Comparison of ENCODE assay signal across 9 mouse cellular contexts in genomic region chr16:23984183-23984582, GRCm38 (mm10). TPM values are rescaled to one million over a fixed set of nuclear protein-coding genes. Genes with fewer than 3 reads are reported as not detected.
DNase-seq lines count a peak whose midpoint lies in the region; ATAC-seq and TF ChIP-seq lines count a peak whose summit lies in the region.
"Had no signal": no experiment of that assay in that cellular context is flagged by ENCODE, and none has a peak within 500 bp of the region (broad histone marks: within the 10 kb centered on the region; RNA-seq: fewer than 3 reads in every experiment).

No protein-coding gene starts in this region.

- H3K9me3 ChIP-seq in heart, embryonic 11.5 days (replicated peaks; ENCODE audit: control insufficient read depth, low read length) = no peaks in the 10 kb centered on the region
- H3K9me3 ChIP-seq in kidney, embryonic 14.5 days (ENCODE audit: control insufficient read depth, low read length) = no peaks in the 10 kb centered on the region
- no peaks in the 10 kb centered on the region for H3K9me3 ChIP-seq in limb, embryonic 14.5 days (ENCODE audit: control insufficient read depth, low read length)
- H3K9me3 ChIP-seq in midbrain, embryonic 15.5 days = no peaks in the 10 kb centered on the region

- no peak for TF ChIP-seq POLR2A in bone marrow macrophage, adult 2 months (IDR thresholded peaks at IDR 0.05; ENCODE audit: borderline replicate concordance, low read depth, low read length)
- 0 out of 2 replicates have a peak, but pooled peaks have one; percentile 23 for TF ChIP-seq POLR2A in embryonic fibroblast, embryonic 13.5 days (IDR thresholded peaks at IDR 0.05; ENCODE audit: low read depth, low read length)
- no peak for TF ChIP-seq POLR2A in limb, embryonic 14.5 days (IDR thresholded peaks at IDR 0.05; ENCODE audit: borderline replicate concordance, extremely low read depth, insufficient read depth, insufficient read length)

- ATAC-seq in heart, embryonic 11.5 days (replicated peaks; ENCODE audit: insufficient number of reproducible peaks, low FRiP score, low TSS enrichment) = 0 out of 2 replicates have a peak, but pooled peaks have one; percentile 49
- ATAC-seq in kidney, embryonic 14.5 days (ENCODE audit: low FRiP score, low TSS enrichment) = peak; percentile 46
- peak; percentile 21 for ATAC-seq in limb, embryonic 14.5 days (ENCODE audit: low FRiP score, low read depth)
- peak; percentile 59 for ATAC-seq in midbrain, embryonic 15.5 days (replicated peaks)

- H3K4me2 ChIP-seq in heart, embryonic 11.5 days = peak overlapping the region; percentile 71
- peak overlapping the region; percentile 93 for H3K4me2 ChIP-seq in kidney, embryonic 14.5 days (replicated peaks; ENCODE audit: low read depth, low read length)
- peak overlapping the region; percentile 97 for H3K4me2 ChIP-seq in limb, embryonic 14.5 days (replicated peaks; ENCODE audit: low read depth, low read length, severe bottlenecking)
- peak overlapping the region; percentile 82 for H3K4me2 ChIP-seq in midbrain, embryonic 15.5 days

- peak; percentile 67 for DNase-seq in 3134 (ENCODE audit: extremely low read depth, insufficient read length, low spot score)
- peak; percentile 92 for DNase-seq in limb, embryonic 14.5 days (ENCODE audit: low spot score)
- DNase-seq in spleen, adult 12 weeks (ENCODE audit: low spot score) = peak; percentile 74

- WGBS in heart, embryonic 11.5 days (ENCODE audit: insufficient replicate concordance) = 1% methylated on average over 22 of the region's 22 CpGs
- under 1% methylated on average over 22 of the region's 22 CpGs for WGBS in kidney, embryonic 14.5 days
- under 1% methylated on average over 22 of the region's 22 CpGs for WGBS in limb, embryonic 14.5 days
- 1% methylated on average over 22 of the region's 22 CpGs for WGBS in midbrain, embryonic 15.5 days

- peak overlapping the region; percentile 60 for H3K4me3 ChIP-seq in bone marrow macrophage, adult 2 months (ENCODE audit: insufficient read depth, low read length)
- peak overlapping the region; percentile 51 for H3K4me3 ChIP-seq in embryonic fibroblast, embryonic 13.5 days (ENCODE audit: insufficient read depth, low read length)
- peak overlapping the region; percentile 43 for H3K4me3 ChIP-seq in heart, embryonic 11.5 days (ENCODE audit: low read depth, low read length)
- peak overlapping the region; percentile 42 for H3K4me3 ChIP-seq in kidney, embryonic 14.5 days (ENCODE audit: low read length)
- peak overlapping the region; percentile 45 for H3K4me3 ChIP-seq in limb, embryonic 14.5 days (replicated peaks; ENCODE audit: low read length)
- H3K4me3 ChIP-seq in midbrain, embryonic 15.5 days = peak overlapping the region; percentile 32

- H3K4me1 ChIP-seq in bone marrow macrophage, adult 2 months (ENCODE audit: control insufficient read depth, insufficient read depth, low read length) = peaks cover 27% of the 10 kb centered on the region
- H3K4me1 ChIP-seq in embryonic fibroblast, embryonic 13.5 days (ENCODE audit: control insufficient read depth, insufficient read depth, low read length) = peaks cover 10% of the 10 kb centered on the region; the same call in 1 of the 2 replicates
- H3K4me1 ChIP-seq in heart, embryonic 11.5 days (ENCODE audit: control insufficient read depth, insufficient read depth, low read length) = peaks cover 18% of the 10 kb centered on the region
- peaks cover 26% of the 10 kb centered on the region for H3K4me1 ChIP-seq in kidney, embryonic 14.5 days (ENCODE audit: control insufficient read depth, insufficient read depth, low read length)
- peaks cover 39% of the 10 kb centered on the region for H3K4me1 ChIP-seq in limb, embryonic 14.5 days (ENCODE audit: control insufficient read depth, insufficient read depth, low read length)
- H3K4me1 ChIP-seq in midbrain, embryonic 15.5 days = peaks cover 57% of the 10 kb centered on the region

- H3K27ac ChIP-seq in bone marrow macrophage, adult 2 months (ENCODE audit: insufficient read depth, low read depth, low read length) = peak overlapping the region; percentile 57
- peak overlapping the region; percentile 78; the same call in 1 of the 2 replicates for H3K27ac ChIP-seq in embryonic fibroblast, embryonic 13.5 days (ENCODE audit: insufficient read depth, low read length)
- H3K27ac ChIP-seq in heart, embryonic 11.5 days (ENCODE audit: low read depth, low read length) = no peak overlapping the region
- no peak overlapping the region for H3K27ac ChIP-seq in kidney, embryonic 14.5 days (ENCODE audit: low read depth, low read length)
- H3K27ac ChIP-seq in limb, embryonic 14.5 days (replicated peaks; ENCODE audit: low read depth, low read length) = no peak overlapping the region
- H3K27ac ChIP-seq in midbrain, embryonic 15.5 days = no peak overlapping the region

- TF ChIP-seq CTCF in bone marrow macrophage, adult 2 months (IDR thresholded peaks at IDR 0.05; ENCODE audit: low read depth, low read length) = peak; percentile 86
- peak; percentile 95; the same call in 1 of the 2 replicates for TF ChIP-seq CTCF in embryonic fibroblast, embryonic 13.5 days (IDR thresholded peaks at IDR 0.05; ENCODE audit: borderline replicate concordance, insufficient read depth, low read length)

- H3K36me3 ChIP-seq in heart, embryonic 11.5 days (ENCODE audit: control insufficient read depth, insufficient read depth, low read length) = no peaks in the 10 kb centered on the region
- H3K36me3 ChIP-seq in kidney, embryonic 14.5 days (ENCODE audit: control insufficient read depth, insufficient read depth, low read length) = no peaks in the 10 kb centered on the region
- no peaks in the 10 kb centered on the region for H3K36me3 ChIP-seq in limb, embryonic 14.5 days (ENCODE audit: control insufficient read depth, insufficient read depth, low read length)
- H3K36me3 ChIP-seq in midbrain, embryonic 15.5 days (replicated peaks) = no peaks in the 10 kb centered on the region
- H3K36me3 ChIP-seq: G1E had no signal

- peak overlapping the region; percentile 54 for H3K9ac ChIP-seq in heart, embryonic 11.5 days (ENCODE audit: low read depth, low read length)
- peak overlapping the region; percentile 47; the same call in 1 of the 2 replicates for H3K9ac ChIP-seq in kidney, embryonic 14.5 days (ENCODE audit: low read depth, low read length)
- H3K9ac ChIP-seq in limb, embryonic 14.5 days (ENCODE audit: low read depth, low read length, severe bottlenecking) = peak overlapping the region; percentile 48; the same call in 1 of the 2 replicates
- H3K9ac ChIP-seq in midbrain, embryonic 15.5 days = peak overlapping the region; percentile 19; the same call in 1 of the 2 replicates

- H3K27me3 ChIP-seq in heart, embryonic 11.5 days (ENCODE audit: control insufficient read depth, insufficient read depth, low read length) = peaks cover 19% of the 10 kb centered on the region
- H3K27me3 ChIP-seq in kidney, embryonic 14.5 days (ENCODE audit: control insufficient read depth, insufficient read depth, low read length) = peaks cover 19% of the 10 kb centered on the region
- H3K27me3 ChIP-seq in limb, embryonic 14.5 days (ENCODE audit: control insufficient read depth, insufficient read depth, low read length) = peaks cover 21% of the 10 kb centered on the region
- H3K27me3 ChIP-seq in midbrain, embryonic 15.5 days (replicated peaks) = peaks cover 58% of the 10 kb centered on the region

RNA-seq across cellular contexts. Expression of gene Gm37419, which starts 4.1 kb away (rescaled TPM):
- not detected in 2 replicates for polyA plus RNA-seq in bone marrow macrophage, adult 2 months (2012; ENCODE audit: insufficient read depth, insufficient read length, missing spikeins)
- polyA plus RNA-seq in embryonic fibroblast, embryonic 13.5 days (2011; ENCODE audit: insufficient read length, low read depth, missing spikeins) = not detected in 2 replicates
- not detected in 2 replicates for polyA plus RNA-seq in heart, embryonic 11.5 days (2014; fragmentation: Nextera tagmentation; extraction: Ambion mirVana)
- not detected in 2 replicates for polyA plus RNA-seq in kidney, embryonic 14.5 days (2014; fragmentation: Nextera tagmentation; extraction: Ambion mirVana)
- not detected in 2 replicates for polyA plus RNA-seq in limb, embryonic 14.5 days (2012; rRNA removed)
- not detected in 2 replicates for polyA plus RNA-seq in limb, embryonic 14.5 days (2014; fragmentation: Nextera tagmentation; extraction: Ambion mirVana)
- polyA plus RNA-seq in midbrain, embryonic 15.5 days (2015; fragmentation: Nextera tagmentation; extraction: Ambion mirVana) = not detected in 2 replicates
- polyA plus RNA-seq: G1E had no signal

RNA-seq across cellular contexts. Expression of gene Bcl6, which starts 4.5 kb away (rescaled TPM):
- polyA plus RNA-seq in bone marrow macrophage, adult 2 months (2012; ENCODE audit: insufficient read depth, insufficient read length, missing spikeins) = 41.0 and 47.5 TPM in 2 replicates
- polyA plus RNA-seq in embryonic fibroblast, embryonic 13.5 days (2011; ENCODE audit: insufficient read length, low read depth, missing spikeins) = 12.8 and 13.1 TPM in 2 replicates
- polyA plus RNA-seq in heart, embryonic 11.5 days (2014; fragmentation: Nextera tagmentation; extraction: Ambion mirVana) = 0.27 and 0.40 TPM in 2 replicates
- 0.73 and 0.91 TPM in 2 replicates for polyA plus RNA-seq in kidney, embryonic 14.5 days (2014; fragmentation: Nextera tagmentation; extraction: Ambion mirVana)
- 10.8 and 11.9 TPM in 2 replicates for polyA plus RNA-seq in limb, embryonic 14.5 days (2012; rRNA removed)
- 2.5 and 2.7 TPM in 2 replicates for polyA plus RNA-seq in limb, embryonic 14.5 days (2014; fragmentation: Nextera tagmentation; extraction: Ambion mirVana)
- polyA plus RNA-seq in midbrain, embryonic 15.5 days (2015; fragmentation: Nextera tagmentation; extraction: Ambion mirVana) = 0.47 and 0.57 TPM in 2 replicates
- polyA plus RNA-seq: G1E had no signal

RNA-seq across cellular contexts. Expression of gene Rtp2, which starts 52.0 kb away (rescaled TPM):
- polyA plus RNA-seq in bone marrow macrophage, adult 2 months (2012; ENCODE audit: insufficient read depth, insufficient read length, missing spikeins) = not detected in 2 replicates
- not detected in 2 replicates for polyA plus RNA-seq in embryonic fibroblast, embryonic 13.5 days (2011; ENCODE audit: insufficient read length, low read depth, missing spikeins)
- polyA plus RNA-seq in heart, embryonic 11.5 days (2014; fragmentation: Nextera tagmentation; extraction: Ambion mirVana) = not detected in 2 replicates
- polyA plus RNA-seq in kidney, embryonic 14.5 days (2014; fragmentation: Nextera tagmentation; extraction: Ambion mirVana) = not detected in 2 replicates
- not detected in 2 replicates for polyA plus RNA-seq in limb, embryonic 14.5 days (2012; rRNA removed)
- not detected in 2 replicates for polyA plus RNA-seq in limb, embryonic 14.5 days (2014; fragmentation: Nextera tagmentation; extraction: Ambion mirVana)
- 0.11 and 0.22 TPM in 2 replicates for polyA plus RNA-seq in midbrain, embryonic 15.5 days (2015; fragmentation: Nextera tagmentation; extraction: Ambion mirVana)
- polyA plus RNA-seq: G1E had no signal

Comparison
In these comparisons a context has a peak if more than half of its experiments do, and no peak if none do; other contexts are left out.
1. H3K27ac ChIP-seq: peak in bone marrow macrophage, adult 2 months (single experiment) and embryonic fibroblast, embryonic 13.5 days (single experiment); none in heart, embryonic 11.5 days (single experiment), kidney, embryonic 14.5 days (single experiment), limb, embryonic 14.5 days (single experiment) and midbrain, embryonic 15.5 days (single experiment).
2. Peak in every context shown above with its lines, with median percentiles within 50 percentile points of each other: DNase-seq, H3K4me3 ChIP-seq, ATAC-seq, H3K4me2 ChIP-seq and H3K9ac ChIP-seq.